Mouse (Mus musculus) embryonic fibroblast, embryonic 13.5 days (primary cell): ENCODE data around the gene Tram2.

ENCODE experiments used
- CTCF ChIP-seq: IDR thresholded peaks from 2 replicates; pipeline ENCODE4 v1.5.1; 2011; ENCODE audit warnings: mild to moderate bottlenecking, control low read depth, low read length, moderate library complexity, borderline replicate concordance; ENCODE audit not compliant: insufficient read depth
- POLR2A ChIP-seq: IDR thresholded peaks from 2 replicates; pipeline ENCODE4 v1.6.1; 2011; ENCODE audit warnings: low read depth, mild to moderate bottlenecking, control low read depth, low read length, moderate library complexity

GRCm38 (mm10) chr1:21052132-21052545, 26.9 kb downstream of the Tram2 start:
- TF ChIP-seq POLR2A (no peak), CTCF (no peak)
